Mouse (Mus musculus) left cerebral cortex, adult 2 months (tissue): Measurements from ENCODE around the gene Chn2. TPM values are rescaled to one million over a fixed set of nuclear protein-coding genes. Genes with fewer than 3 reads are reported as not detected.

Experiments used
- DNase-seq, 2 experiments: peaks; one replicate each; pipeline ENCODE4 v3.0.0; 2021 to 2022; ENCODE audit warnings: low spot score in 2 of 2, mixed read lengths in 1 of 2; ENCODE audit errors: extremely low spot score in 1 of 2
- H3K27ac ChIP-seq: fragments of 200-600 bp; 2 replicates; pipeline ENCODE4 v1.8.1; 2022
- H3K4me3 ChIP-seq: fragments of 200-600 bp; 2 replicates; pipeline ENCODE4 v1.8.1; 2022
- CTCF ChIP-seq: fragments of 200-600 bp; IDR thresholded peaks from 2 replicates; pipeline ENCODE4 v1.8.1; 2022; ENCODE audit warnings: antibody characterized with exemption, mild to moderate bottlenecking, moderate library complexity
- intact Hi-C: fragments of 180-260 bp; cut with DNase I; formaldehyde crosslinking; loops from one replicate; pipeline ENCODE4 v1.15.1; 2025
- total RNA-seq, 2 experiments: library from RNA; stranded (reverse); gene quantifications; 2 replicates each; pipeline ENCODE4 v1.2.3; 2021

Gene Chn2
- total RNA-seq, 2 experiments from 2014 or later = 38.9 to 42.0 TPM

DNA sequence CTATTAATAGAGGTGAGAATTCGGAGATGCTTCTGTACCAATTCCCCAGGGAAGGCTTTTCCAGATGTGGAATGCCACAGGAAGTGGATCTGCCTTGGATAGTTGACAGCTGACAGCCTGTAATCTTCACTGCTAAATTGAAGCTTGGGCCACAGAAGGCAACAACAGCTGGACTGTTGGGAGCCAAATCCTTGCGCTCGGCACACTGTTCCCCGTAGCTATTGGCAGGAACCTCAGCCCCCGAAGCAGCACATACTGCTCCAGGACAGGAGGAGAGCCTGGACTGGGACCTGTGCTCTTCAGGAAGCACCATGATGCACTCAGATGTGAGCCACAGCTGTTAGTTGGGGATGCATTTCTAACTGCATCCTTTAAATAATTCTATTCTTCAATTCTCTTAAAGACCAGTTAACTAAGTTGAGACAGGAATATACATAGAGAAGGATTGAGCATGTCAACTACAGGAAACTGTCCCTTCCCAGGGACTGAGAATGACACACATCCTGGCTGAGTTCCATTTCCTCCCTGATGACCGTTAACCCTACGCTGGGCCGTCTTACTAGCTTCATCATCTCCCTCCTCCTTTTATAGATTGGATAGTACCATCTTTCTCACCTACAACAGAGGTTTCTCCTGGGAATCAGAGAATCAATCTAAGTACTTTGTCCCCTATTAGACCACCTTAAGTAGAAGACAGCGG lies 64.1 kb downstream of the Chn2 start:
- DNase-seq = no peak
- Histone ChIP-seq H3K4me3 (no peak overlapping the region), H3K27ac (no peak overlapping the region)
- intact Hi-C loops = no loop called here
- TF ChIP-seq CTCF = no peak

DNA sequence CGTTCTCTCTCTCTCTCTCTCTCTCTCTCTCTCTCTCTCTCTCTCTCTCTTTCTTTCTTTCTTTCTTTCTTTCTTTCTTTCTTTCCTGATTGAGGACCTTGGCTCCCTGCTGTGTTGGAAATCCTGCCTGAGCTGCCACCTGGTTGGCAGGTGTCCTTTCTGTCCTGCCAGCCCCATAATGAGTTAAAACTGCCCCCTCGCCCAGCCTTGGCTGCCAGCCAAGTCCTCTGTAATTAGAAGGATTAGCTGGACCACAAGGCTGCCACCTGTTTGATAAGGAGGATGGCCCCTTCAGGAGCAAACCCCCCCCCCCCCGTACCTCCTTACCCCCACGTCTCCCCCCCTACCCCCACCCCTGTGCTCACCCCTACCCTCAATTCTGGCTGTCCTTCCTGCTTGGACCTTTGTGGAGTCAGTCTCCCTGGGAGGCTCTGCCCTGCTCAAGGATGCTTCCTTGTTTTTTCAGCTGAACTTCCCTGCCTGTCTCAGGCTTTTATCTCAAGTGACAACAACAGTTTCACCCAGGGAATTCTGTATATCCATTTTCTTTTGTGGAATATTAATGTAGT lies 72.1 kb downstream of the Chn2 start:
- intact Hi-C loops = no loop called here
- TF ChIP-seq CTCF = no peak
- no peak for DNase-seq
- Histone ChIP-seq H3K4me3 (no peak overlapping the region), H3K27ac (no peak overlapping the region)

DNA sequence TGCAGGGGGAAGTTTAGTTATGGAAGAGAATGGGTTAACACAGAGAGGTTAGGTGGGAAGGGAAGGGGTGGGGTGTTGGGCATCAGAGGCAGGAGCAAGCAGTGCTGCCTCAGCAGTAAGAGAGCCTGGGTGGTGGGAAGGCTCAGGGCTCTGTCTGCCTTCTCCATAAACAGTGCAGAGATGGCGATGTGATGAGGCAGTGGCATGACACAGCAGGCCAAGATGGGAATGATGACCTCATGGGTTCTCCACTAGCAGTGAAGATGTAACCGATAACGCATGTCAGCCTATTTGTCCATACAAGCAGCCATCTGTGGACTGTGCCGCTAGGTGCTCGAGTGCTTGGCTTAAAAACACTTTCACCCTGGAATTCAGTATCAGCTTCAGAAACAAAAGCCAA lies 74.0 kb downstream of the Chn2 start:
- no peak overlapping the region for H3K27ac ChIP-seq

DNA sequence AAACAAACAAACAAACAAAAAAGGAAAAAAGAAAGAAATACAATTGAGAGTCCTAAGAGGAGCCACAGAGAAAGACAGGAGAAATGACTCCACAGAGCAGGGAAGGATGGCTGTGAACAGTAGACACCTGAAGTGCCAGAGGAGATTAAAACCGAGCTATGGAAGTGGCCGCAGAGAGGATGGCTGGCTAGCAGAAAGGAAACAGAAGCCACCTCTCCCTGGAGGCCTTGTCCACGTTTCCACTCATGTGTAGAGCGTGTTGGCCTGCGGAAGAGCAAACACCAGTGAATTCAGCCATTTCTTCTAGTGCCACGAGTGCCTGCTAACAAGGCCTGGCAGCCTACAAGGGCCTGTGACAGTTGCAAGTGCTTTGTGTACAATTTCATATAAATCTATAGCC lies 75.1 kb downstream of the Chn2 start:
- TF ChIP-seq CTCF = no peak
- intact Hi-C loops = no loop called here
- Histone ChIP-seq H3K4me3 (no peak overlapping the region), H3K27ac (no peak overlapping the region)
- DNase-seq = no peak

More for the DNA sequence above, 74.0 kb downstream of the Chn2 start:
- no peak overlapping the region for H3K4me3 ChIP-seq
- intact Hi-C loops = no loop called here
- no peak for TF ChIP-seq CTCF
- no peak for DNase-seq

DNA sequence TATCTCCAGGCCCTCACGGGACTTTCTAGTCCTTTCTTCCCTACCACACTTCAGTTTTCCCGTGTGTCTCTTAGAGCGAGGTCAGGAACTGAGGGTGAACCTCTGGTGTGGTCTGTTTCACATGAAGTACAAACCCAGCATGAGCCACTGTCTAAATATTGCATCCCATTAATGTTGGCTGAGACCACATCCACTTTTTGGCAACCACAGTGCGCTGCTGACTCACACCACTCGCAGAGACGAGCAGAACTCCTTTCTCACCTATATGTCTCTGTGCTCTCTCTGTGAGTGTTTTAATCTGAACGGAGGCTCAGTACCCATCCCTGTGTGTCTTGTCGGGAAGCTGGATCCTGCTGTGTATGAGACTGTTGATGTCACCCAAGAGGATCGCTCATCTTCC lies 76.9 kb downstream of the Chn2 start:
- no peak for DNase-seq
- no peak for TF ChIP-seq CTCF
- Histone ChIP-seq H3K4me3 (no peak overlapping the region), H3K27ac (0 out of 2 replicates have a peak overlapping the region, but pooled peaks have one; percentile 28)
- intact Hi-C loops = loop anchor here (5.0 kb wide), 1 partner anchor 74 kb away; no protein-coding TSS in a partner anchor

DNA sequence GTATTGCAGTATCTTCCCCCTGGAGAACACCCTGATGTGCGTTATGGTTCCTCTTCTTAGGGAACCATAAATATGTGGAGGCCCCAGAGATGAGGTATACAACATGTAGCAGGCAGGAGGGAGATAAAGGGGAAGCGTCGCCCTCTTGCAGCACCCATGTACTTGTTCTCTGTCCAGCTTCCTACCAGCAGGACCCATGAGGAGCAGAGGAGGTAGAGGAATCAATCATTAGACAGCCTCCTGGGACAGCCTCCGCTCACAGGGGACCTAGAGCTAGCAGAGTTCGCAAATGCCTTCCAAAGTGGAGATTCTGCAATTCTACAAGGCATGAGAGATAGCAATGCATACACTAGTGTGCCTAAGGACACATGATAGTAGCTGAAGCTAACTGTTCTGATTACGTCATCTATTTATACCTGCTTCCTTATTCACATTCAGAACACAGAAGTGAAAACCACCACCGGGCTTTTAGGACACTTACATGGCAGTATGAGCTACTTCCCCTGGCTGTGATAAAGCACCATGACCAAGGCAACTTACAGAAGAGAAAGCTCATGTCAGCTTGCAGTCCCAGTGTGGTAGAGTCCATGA lies 77.7 kb downstream of the Chn2 start:
- intact Hi-C loops = loop anchor here (5.0 kb wide), 1 partner anchor 75 kb away; no protein-coding TSS in a partner anchor
- Histone ChIP-seq H3K4me3 (no peak overlapping the region), H3K27ac (0 out of 2 replicates have a peak overlapping the region, but pooled peaks have one; percentile 28)
- no peak for TF ChIP-seq CTCF
- DNase-seq = no peak

DNA sequence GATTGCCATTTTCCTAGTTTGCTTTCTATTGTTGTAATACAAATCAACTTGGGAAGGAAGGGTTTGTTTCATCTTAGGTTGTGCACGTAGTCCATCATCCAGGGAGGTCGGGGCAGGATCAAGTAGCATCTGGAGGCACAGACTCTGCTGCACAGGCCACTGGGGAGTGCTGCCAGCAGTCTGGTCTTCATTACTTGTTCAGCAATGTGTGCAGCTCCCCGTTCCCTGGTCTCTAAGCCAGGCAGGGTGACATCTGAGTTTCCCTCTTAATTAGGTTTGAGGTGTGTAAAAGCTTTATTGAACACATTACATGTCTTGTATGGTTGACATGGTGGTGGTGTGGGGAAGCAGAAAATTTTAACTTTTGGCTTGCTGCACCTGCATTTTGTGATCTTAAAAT lies 79.0 kb downstream of the Chn2 start:
- intact Hi-C loops = loop anchor here (5.0 kb wide), 1 partner anchor 76 kb away; no protein-coding TSS in a partner anchor
- Histone ChIP-seq H3K4me3 (no peak overlapping the region), H3K27ac (no peak overlapping the region)
- no peak for DNase-seq
- TF ChIP-seq CTCF = no peak

DNA sequence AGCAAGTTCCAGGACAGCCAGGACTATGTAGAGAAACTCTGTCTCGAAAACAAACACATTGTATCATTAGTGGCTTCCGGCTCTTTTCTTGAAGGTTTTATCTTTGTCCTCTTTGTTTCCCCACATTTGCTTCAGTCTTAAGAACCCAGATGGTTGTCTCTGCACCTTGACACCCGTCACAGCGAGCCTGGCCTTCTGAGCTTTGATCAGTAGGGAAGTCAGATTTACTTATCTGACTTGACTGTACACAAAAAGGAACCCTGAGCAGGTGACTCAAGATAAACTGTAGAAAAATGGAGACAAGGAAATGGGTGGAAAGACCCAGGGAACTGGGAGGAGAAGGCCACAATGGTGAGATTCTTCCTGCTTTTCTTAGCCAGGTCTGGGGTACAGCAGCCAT lies 79.5 kb downstream of the Chn2 start:
- no peak for DNase-seq
- H3K27ac ChIP-seq = no peak overlapping the region
- no peak overlapping the region for H3K4me3 ChIP-seq
- TF ChIP-seq CTCF = no peak
- intact Hi-C loops = loop anchor here (5.0 kb wide), 1 partner anchor 77 kb away; no protein-coding TSS in a partner anchor

DNA sequence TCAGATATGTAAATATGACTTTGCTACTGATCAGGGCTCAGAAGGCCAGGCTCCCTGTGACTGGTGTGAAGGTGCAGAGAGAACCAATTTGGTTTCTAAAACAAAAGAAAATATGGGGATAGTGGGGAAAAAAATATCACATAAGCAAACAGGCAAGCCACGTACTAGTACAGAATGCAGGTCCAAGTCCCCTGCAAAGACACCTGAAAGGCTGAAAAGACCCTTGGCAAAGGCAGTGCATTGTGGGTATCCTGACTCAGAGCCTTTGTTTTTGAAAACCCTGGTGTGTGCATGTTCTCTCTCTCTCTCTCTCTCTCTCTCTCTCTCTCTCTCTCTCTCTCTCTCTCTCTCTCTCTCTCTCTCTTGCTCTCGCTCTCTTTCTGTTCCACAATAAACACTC lies 80.1 kb downstream of the Chn2 start:
- intact Hi-C loops = loop anchor here (5.0 kb wide), 1 partner anchor 77 kb away; no protein-coding TSS in a partner anchor

DNA sequence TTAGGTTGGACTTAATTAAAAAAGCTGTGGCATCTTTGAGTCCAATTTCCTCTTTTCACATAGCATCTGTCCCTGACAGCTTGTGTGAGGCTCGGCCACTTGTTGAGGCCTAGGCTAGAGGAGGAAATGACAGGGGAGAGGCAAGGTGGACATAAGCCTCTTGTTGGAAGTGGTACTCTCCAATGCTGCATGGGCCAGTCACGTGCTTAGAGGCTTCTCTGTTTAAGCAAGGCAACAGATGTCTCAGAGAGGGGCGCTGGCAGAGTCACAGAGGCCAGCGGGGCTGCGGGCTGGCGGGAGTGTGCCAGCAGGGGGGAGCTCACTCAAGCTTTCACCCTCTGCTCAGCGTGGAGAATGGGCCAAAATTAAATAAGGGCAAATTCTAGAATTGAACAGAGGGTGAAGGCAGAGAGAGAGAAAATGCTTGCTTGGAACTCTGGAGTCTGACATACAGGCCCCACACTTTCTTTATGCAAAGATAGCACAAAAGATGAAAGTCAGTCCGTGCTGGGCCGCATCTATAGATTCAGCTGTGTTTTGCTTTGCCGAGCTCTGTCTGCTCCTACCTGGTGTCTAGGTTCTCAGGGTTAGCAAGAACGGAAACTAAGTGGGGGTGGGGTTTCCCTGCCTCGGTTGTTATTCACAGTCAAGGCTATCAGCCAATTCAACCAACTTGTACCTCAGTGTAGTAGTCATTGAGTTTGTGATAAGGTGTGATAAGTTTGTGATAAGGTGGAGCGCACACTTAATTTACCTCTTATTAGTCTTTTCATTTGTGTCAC lies 80.7 kb downstream of the Chn2 start:
- no peak for DNase-seq
- Histone ChIP-seq H3K4me3 (no peak overlapping the region), H3K27ac (no peak overlapping the region)
- no peak for TF ChIP-seq CTCF
- intact Hi-C loops = loop anchor here (5.0 kb wide), 1 partner anchor 78 kb away; no protein-coding TSS in a partner anchor

More for the DNA sequence above, 80.1 kb downstream of the Chn2 start:
- Histone ChIP-seq H3K27ac (no peak overlapping the region), H3K4me3 (no peak overlapping the region)
- DNase-seq = no peak
- no peak for TF ChIP-seq CTCF

DNA sequence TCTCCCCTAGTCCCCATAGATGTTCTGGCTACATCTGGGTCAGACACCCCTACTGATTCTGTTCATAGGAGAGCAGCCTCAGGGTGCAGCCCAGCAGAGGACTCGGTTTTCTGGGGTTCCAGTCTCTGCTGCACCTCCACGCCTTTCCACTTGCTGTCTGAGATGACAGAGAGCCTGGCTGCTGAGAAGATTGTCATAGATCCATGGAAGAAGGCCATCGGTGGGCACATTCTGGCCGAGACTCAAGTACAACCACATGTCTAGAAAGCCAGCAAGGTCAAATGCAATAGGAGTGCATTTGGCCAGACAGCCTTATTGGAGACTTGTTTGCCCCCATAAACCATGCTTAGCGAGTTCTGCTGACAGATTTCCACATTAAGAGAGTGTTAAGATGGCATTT lies 81.5 kb downstream of the Chn2 start:
- H3K27ac ChIP-seq = no peak overlapping the region
- intact Hi-C loops = no loop called here
- H3K4me3 ChIP-seq = no peak overlapping the region
- DNase-seq = no peak
- TF ChIP-seq CTCF = no peak

DNA sequence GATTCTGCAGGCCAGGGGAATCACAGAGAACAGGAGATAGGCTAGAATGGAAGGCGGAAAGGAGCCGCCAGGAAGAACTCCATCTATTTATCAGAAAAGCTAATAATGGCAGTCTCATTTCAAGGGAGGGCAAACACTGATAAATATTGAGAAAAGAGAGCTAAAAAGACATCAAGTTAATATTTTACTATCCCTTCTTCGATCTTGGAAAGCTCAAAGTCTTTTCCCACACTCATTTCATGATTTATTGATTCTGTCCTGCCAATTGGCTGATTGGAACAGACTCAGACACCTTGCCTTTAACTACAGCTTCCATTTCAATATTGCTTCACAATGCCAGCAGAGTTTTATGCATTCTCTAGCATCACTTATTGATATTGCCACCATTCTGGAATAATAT lies 85.2 kb downstream of the Chn2 start:
- intact Hi-C loops = no loop called here
- Histone ChIP-seq H3K4me3 (no peak overlapping the region), H3K27ac (no peak overlapping the region)
- no peak for TF ChIP-seq CTCF
- DNase-seq = no peak
